Mouse (Mus musculus) T-helper 1 cell (primary cell): ENCODE measurements around the gene Arl8b.
"Not testable (repeated sequence)": the region's sequence is repeated elsewhere in the genome, so short reads cannot be mapped to it uniquely, and the experiment has no call there.

Experiments used
- in situ Hi-C: fragments of 300-600 bp; cut with MboI, MseI; formaldehyde crosslinking; loops from one replicate; pipeline ENCODE4 v1.15.1; 2025; ENCODE audit warnings: high pct_unique_total_duplicates

Gene Arl8b

DNA sequence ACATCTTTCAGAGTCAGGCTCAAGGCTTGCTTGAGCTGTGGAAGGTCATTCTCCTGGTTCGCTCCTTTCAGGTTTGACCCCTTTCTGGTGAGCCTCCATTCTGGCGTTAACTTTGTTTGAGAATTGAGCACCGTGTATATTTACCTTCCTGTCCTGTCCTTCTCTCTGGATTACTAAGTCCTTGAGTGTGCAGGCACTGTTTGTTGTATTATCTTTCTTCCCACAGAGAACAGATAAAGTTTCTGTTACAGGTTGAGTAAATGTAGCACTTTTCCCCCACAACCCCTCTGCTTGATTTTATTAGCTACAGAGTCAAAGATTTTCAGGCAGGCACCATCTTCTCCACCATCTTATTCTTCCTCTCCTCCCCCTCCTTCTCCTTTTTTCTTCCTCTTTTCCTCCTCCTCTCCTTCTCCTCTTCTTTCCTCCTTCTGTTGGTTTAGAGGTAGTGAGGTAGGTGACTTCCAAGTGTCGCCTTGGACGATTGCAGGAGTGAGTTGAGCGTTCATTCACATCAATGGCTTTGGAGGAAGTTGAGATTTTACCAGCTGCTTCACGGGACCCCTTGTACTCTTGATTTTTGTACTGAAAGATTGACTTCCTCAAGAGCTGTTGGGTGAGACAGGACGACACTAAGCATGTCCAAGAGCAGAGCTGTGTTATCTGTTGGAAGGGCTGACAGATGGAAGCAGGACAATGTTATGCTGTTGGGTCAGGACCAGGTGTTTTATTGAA, 51.2 kb downstream of the Arl8b start:
- in situ Hi-C loops: no loop called here

DNA sequence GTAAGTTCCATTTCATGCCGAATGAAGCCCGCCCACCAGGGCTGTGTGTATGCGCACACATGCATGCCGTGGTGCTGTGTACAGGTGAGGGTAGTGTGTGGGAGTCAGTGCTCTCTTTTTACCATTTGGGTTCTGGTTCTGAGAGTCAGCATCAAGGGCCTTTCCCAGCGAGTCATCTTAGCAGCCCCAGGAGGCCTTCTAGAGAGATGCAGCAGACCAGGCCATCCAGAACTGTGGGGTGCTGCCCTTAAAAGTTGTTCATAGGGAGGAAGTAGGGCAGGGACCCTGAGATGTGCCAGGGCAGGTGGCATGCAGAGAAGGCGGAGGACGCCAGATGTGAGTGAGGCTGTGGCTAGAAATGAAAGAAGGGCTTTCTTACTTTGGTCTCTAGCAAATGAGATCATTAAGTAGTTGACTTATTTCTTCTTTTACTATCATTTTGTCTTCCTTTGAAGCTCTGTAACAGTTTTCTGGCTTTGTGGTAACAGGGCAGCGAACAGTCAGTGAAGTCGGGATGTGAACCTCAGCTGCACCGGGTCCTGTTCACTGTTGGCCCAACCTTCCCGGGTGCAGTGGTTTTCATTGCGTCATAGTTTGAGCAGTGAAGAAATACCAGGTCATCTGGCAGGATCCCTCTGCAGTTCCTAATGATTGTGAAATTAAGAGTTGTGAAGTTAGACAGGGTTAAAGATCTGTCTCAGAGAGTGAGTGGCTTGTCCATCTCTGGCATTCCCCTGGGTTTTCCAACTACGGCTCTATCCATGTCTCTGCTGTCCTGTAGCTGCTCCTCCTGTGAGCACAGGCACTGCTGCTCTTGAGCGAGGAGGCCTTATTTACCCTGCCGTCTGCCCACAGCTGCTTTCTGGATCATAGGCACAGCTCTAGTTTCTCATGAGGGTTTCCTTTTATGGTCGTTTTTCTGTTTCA, 53.1 kb downstream of the Arl8b start:
- in situ Hi-C loops: no loop called here

GRCm38 (mm10) chr6:108837081-108837480, 54.2 kb downstream of the Arl8b start:
- in situ Hi-C loops: no loop called here

DNA sequence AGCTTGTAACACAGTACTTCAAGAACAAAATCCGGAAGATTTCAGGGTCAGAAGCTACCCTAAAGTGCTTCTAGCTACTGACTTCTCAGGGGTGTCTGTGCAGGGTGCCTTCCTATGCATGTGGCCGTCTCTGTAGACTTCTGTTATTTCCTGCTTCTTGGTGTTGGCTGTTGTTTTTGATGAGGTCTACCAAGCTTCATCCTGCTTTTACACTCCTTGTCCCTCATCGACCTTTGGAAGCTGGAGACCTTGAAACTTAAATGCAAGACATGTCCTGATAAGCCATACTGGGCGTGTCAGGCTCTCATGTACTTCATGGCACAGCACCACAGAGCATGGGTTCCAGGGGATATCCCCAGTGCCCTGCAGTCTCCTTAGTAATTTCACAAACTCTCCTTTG, 55.1 kb downstream of the Arl8b start:
- in situ Hi-C loops: no loop called here

DNA sequence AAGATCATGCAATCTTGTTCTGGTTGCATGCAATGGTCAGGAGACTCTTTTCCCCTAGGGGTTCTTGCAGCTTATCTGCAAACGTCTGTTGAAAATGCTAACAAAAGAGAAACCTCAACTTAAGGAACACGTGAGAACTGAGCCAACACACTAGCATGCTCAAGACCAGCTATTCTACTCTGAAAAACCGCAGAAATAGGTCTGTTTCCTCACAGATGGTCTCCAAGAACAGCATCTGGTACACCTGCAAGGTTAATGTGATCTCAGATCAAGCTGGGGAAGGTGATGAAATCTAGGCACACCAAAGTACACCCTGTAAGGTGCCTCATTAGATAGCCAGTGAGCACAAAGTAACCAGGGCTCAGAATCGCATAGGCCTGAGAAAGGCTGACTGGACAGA, 56.5 kb downstream of the Arl8b start:
- in situ Hi-C loops: no loop called here

GRCm38 (mm10) chr6:108840861-108841640, 58.2 kb downstream of the Arl8b start:
- in situ Hi-C loops: no loop called here

DNA sequence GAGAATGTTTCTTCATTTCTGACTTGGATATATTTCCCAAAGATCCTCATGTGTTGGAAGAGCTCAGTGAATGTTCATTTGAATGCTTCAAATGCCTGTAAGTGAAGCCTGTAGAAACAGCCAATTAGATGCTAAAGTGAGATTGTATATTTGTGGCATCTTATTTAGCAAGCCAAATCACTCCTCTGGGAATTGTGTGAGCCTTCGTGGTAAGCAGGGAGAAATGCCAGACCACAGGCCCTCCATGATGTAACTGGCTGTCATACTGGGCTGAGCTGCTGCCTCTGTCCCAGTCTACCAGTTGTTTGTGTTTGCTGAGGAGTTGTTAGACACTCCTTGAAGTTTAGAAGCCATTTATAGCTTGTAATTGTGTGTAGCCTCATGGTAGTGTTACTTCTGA, 60.8 kb downstream of the Arl8b start:
- in situ Hi-C loops: no loop called here

- in situ Hi-C loops: no loop called here
Observed at GRCm38 (mm10) chr6:108844093-108844492, 61.2 kb downstream of the Arl8b start.

DNA sequence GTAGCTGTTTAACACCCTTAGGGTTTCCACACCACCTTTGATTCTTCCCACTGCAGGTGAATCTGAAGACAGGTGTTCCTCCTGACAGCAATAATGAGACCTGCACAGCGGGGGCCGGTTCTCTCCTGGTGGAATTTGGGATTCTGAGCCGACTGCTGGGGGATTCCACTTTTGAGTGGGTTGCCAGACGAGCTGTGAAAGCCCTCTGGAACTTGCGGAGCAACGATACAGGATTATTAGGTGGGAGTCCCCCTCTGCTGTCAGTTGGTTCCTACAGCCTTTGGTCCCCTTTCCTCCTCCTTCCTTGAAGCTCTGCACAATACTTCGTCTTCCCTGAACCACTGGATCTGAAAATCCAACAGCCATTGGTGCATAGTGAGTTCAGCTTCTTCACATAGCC, 61.9 kb downstream of the Arl8b start:
- in situ Hi-C loops: no loop called here

DNA sequence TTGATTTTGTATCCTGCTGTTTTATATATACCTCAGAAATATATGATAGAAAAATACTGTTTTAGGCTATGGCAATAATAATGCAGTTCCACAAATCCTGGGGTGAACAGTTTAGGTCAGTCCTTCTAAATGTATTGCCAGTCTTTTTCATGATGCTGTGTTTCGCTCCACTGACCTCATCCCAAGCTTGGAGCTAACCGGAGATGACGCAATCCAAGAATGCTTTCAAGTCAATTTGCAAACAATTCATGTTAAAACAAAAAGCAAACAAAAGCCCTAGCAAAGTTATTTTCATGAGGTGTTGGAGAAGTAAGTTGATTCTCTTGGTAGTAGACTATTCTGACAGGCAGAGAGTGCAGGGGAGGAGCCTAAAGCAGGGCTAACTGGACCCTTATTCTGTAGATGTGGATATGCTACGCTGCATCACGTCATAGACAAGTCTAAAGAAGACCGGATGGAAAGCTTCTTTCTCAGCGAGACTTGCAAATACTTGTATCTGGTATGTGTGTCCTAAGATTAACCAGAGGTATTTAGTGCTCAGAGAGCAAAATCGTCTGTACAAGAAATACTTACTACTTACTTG, 69.3 kb downstream of the Arl8b start:
- in situ Hi-C loops: no loop called here

GRCm38 (mm10) chr6:108852986-108853385, 70.1 kb downstream of the Arl8b start:
- in situ Hi-C loops: no loop called here

- in situ Hi-C loops: no loop called here
Observed at GRCm38 (mm10) chr6:108858583-108858982, 75.7 kb downstream of the Arl8b start.

GRCm38 (mm10) chr6:108861226-108861625, 78.3 kb downstream of the Arl8b start:
- in situ Hi-C loops: no loop called here

DNA sequence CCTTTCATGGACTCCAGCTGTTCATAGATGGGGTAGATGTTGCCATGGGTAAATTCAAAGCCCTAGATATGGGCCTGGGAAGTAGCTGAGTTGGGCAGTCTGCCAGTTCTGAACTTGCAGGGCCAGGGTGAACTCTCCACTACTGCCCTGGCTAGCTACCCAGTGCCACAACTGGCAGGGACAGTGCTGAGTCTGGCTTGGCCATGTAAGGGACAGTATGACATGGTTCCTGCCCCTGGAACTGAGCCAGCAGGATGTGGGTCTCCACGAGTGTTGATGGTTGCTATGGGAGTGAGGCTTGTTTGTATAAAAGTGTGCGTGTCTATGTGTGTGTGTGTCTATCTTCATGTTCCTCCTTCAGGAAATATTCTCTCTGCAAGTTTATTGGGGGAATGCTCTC, 79.6 kb downstream of the Arl8b start:
- in situ Hi-C loops: no loop called here

DNA sequence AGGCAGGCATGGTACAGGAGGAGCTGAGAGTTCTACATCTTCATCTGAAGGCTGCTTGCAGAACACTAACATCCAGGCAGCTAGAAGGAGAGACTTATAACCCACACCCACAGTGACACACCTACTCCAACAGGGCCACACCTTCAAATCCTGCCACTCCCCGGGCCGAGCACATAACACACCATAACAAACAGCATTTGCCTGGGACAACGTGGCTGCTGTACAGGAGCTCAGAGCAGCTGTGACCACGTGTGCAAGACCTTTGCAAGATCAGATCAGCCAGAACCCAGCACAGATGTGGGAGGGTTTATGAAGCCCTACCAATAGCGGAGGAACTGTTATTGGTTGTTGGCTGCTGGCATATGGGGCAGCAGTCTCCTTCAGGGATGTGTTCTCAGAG, 83.4 kb downstream of the Arl8b start:
- in situ Hi-C loops: no loop called here

DNA sequence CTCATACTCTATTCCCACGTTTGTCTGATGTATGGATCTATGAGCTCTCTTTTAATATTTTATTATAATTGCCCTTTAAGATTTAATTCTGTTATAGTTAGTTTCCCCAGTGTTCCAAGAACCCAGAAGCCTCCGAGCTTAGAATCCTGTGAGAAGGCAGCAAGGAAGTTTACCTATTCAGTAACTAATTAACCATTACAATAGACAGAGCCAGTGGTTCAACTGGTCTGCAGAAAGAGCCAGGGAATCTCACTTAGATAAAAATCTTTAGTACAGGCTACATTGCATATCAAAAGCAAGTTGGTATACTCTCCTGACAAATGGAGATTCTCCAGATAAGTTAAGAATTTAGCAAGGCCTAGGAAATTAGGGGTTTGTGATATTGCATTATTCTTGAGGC, 86.1 kb downstream of the Arl8b start:
- in situ Hi-C loops: not testable (repeated sequence)

GRCm38 (mm10) chr6:108870421-108870820, 87.5 kb downstream of the Arl8b start:
- in situ Hi-C loops: loop anchor here (10.0 kb wide), 1 partner anchor 1254 kb away; no protein-coding TSS in a partner anchor

DNA sequence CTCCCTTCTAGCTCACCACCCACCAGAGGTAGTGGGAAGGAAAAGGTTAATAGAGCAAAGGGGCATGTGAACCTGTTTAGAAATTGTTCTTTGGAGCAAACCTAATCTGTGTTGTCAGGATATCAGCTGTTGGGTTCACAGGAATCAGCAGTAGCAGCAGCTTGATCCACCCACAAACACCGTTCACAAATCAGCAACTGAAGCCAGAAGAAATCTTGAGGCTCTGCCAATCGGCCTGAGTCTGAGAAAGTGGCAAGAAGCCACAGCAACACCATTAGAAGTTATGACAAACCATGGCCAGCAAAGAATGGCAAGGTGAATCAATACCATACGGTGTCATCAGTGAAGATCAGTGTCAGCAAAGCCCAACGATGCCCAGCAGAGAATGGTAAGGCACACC, 88.4 kb downstream of the Arl8b start:
- in situ Hi-C loops: loop anchor here (10.0 kb wide), 1 partner anchor 1254 kb away; no protein-coding TSS in a partner anchor
